Mouse (Mus musculus) embryonic facial prominence, embryonic 10.5 days (tissue): ENCODE measurements around the gene D6Wsu163e. TPM values are rescaled to one million over a fixed set of nuclear protein-coding genes. Genes with fewer than 3 reads are reported as not detected.

Experiments
- DNase-seq: peaks from one replicate; pipeline ENCODE4 v3.0.0-alpha.2; 2017; ENCODE audit warnings: low spot score
- H3K27ac ChIP-seq: fragments of 300-500 bp; sonication (generic); replicated peaks from 2 replicates; pipeline ENCODE4 v1.5.1; 2016; ENCODE audit warnings: mild to moderate bottlenecking
- H3K27me3 ChIP-seq: fragments of 300-500 bp; sonication (generic); replicated peaks from 2 replicates; pipeline ENCODE4 v1.6.1; 2016; ENCODE audit warnings: low read depth, mild to moderate bottlenecking; ENCODE audit not compliant: poor library complexity, severe bottlenecking
- H3K36me3 ChIP-seq: fragments of 300-500 bp; sonication (generic); replicated peaks from 2 replicates; pipeline ENCODE4 v1.6.1; 2016; ENCODE audit warnings: mild to moderate bottlenecking, moderate library complexity
- H3K4me1 ChIP-seq: fragments of 300-500 bp; sonication (generic); 2 replicates; pipeline ENCODE4 v1.6.1; 2016
- H3K4me3 ChIP-seq: fragments of 300-500 bp; sonication (generic); 2 replicates; pipeline ENCODE4 v1.5.1; 2016; ENCODE audit warnings: mild to moderate bottlenecking, moderate library complexity
- H3K9me3 ChIP-seq: fragments of 300-500 bp; sonication (generic); 2 replicates; pipeline ENCODE4 v1.6.1; 2016; ENCODE audit warnings: mild to moderate bottlenecking
- WGBS: fragments of 180-500 bp; shearing (Covaris S2); methylation state at CpG from one replicate; pipeline ENCODE4 v1.1.7; 2016; 5-methylcytosine and 5-hydroxymethylcytosine counted together
- polyA plus RNA-seq: library from polyadenylated mRNA; unstranded; fragments of >200 nt; fragmentation: Nextera tagmentation; extraction: Ambion mirVana; gene quantifications from 2 replicates; pipeline ENCODE4 v1.2.1, GENCODE M21; 2016

D6Wsu163e gene
- polyA plus RNA-seq, 1 experiment from 2014 or later = 13.1 TPM

DNA sequence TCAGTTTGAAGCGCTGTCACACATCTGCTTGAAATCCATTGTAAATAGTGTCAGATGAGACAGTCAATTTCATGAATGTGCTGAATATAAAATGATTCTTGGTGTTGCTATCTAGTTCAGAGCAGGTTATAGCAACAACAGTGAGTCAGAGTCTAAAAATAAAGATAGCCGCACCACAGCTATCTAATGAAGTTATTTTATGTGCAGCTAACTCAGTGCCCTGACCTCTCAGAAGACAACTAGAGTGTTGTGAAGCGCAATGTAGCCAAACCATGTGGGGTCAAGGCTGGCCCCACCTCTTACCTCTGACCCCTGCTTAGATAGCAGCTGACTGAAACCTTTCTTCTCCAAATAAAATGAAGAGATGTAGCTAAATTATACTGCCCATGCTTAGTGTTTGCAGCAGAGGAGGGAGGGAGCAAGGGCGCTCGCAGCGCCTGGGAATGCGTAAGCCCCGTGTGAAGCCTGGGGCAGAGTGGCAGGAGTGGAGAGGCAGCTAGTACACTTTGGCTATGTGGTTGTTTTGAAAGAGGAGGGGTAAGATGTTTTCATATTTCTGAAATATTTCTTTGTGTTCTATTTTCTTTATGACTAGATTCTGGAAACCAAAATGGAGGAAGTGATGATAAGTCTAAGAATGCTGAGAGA, 21.7 kb downstream of the D6Wsu163e start:
- no peak for DNase-seq
- WGBS = 84% methylated on average over 8 of the region's 8 CpGs
- Histone ChIP-seq H3K4me1 (peaks cover 3% of the 10 kb centered on the region; the same call in 1 of the 2 replicates), H3K36me3 (peaks cover 20% of the 10 kb centered on the region), H3K4me3 (no peak overlapping the region), H3K9me3 (no peaks in the 10 kb centered on the region), H3K27me3 (no peaks in the 10 kb centered on the region), H3K27ac (no peak overlapping the region)

DNA sequence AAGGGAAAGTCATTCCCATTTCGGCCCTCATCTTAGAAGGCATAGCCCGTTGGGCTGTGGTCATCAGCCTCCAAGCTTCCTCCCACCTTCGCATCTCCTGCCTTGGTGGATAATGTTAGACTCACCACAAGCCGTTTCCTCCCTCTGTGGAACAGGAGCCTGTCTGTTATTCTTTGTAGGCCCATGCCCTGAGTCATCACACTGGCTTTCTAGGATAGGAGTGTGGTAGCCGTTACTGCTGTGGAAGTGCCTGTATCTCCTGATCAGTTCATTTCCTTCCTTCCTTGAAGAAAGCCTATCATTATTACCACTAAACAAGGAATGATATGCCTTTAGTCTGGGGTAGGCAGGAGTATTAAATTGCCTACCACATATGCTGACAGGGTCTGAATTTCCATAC, 22.9 kb downstream of the D6Wsu163e start:
- no peak for DNase-seq
- Histone ChIP-seq H3K4me1 (peaks cover 3% of the 10 kb centered on the region; the same call in 1 of the 2 replicates), H3K27ac (no peak overlapping the region), H3K36me3 (peaks cover 13% of the 10 kb centered on the region), H3K27me3 (no peaks in the 10 kb centered on the region), H3K4me3 (no peak overlapping the region), H3K9me3 (no peaks in the 10 kb centered on the region)
- 83% methylated on average over 5 of the region's 5 CpGs for WGBS

DNA sequence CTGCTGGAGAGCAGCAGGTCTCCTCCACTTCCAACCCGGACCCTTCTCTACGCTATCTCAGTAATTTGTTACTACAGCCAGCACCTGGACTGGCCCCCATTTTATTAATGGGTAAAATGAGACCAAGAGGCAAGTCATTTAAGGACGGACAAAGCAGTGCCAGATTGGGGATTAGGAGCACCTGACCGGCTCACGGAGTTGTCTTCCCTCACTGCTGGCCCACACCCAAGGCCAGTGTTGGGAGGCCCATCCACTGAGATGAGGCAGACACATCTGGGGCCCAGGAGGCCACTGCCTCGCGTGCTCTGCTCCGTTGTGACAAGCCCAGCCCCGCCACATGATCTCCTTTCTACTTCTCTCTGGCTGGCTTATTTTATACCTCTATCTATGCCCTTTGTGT, 23.7 kb downstream of the D6Wsu163e start:
- 87% methylated on average over 9 of the region's 9 CpGs for WGBS
- no peak overlapping the region for H3K4me3 ChIP-seq
- peaks cover 13% of the 10 kb centered on the region for H3K36me3 ChIP-seq
- H3K4me1 ChIP-seq = peaks cover 5% of the 10 kb centered on the region; the same call in 1 of the 2 replicates
- DNase-seq = no peak
- no peak overlapping the region for H3K27ac ChIP-seq
- no peaks in the 10 kb centered on the region for H3K9me3 ChIP-seq
- no peaks in the 10 kb centered on the region for H3K27me3 ChIP-seq

DNA sequence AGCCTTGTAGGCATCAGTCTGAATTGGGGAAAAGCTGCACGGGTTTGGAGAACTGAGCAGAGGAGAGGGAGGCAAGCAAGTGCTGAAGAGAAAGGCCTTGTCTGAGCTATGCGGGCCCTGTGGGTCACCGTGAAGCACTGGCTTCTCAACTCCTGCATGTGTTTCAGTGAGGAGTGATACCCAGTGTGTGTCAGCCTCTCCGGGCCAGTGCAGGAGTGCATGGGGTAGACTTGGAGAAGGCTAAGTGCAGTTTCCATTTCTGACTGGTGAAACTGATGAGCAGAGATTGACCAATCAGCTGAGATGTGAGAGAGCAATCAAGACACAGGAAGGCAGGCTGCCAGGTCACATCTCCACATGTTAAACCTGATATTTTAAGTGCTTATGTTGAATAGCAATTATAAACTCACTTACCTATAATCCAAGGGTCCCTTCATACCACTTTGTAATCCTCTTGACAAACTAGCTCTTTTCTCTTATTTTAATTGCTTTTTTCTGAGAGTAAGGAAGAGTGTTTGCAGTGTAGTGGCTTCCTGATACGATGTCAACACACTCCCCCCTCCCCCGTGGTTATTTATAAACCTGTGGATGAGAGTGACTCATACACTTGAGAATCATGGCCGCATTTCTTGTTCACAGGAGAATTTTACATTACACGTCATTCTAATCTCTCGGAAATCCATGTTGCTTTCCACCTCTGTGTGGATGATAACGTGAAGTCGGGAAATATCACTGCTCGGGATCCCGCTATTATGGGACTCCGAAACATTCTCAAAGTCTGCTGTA, 26.7 kb downstream of the D6Wsu163e start:
- Histone ChIP-seq H3K36me3 (peaks cover 13% of the 10 kb centered on the region), H3K9me3 (no peaks in the 10 kb centered on the region), H3K27me3 (no peaks in the 10 kb centered on the region), H3K4me3 (no peak overlapping the region), H3K27ac (no peak overlapping the region), H3K4me1 (peaks cover 23% of the 10 kb centered on the region)
- no peak for DNase-seq
- WGBS = 90% methylated on average over 14 of the region's 14 CpGs

DNA sequence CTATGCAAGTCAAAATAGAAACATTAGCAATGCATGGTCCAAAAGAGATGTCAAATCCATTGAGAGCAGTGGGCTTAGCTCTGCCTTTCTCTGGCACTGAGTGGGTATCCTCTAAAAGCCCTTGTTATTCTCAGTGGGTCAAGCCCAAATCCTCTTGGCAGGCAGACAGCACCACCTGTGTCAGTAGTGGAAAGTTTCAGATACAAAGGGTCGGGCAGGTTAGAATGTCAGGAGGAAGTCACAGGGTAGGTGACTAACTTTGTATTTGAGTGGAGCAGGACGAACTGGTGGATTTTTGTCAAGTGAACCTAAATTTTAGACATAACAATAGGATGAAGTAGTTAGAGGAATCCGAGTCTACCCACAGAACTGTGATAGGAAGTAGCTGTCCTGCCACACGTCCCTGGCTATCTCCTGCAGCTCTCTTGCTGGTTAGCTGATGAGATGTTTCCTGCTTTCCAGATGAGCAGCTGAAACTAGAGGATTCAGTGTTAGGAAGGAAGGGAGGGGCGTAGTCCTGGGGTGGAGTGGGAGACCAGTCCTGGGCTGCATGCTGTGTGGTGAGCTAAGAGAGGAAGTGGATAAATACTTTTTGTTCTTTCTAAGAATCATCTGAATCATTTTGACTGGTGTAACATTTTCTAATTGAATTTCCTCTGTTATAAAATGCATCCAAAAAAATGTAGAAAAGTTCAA, 41.9 kb downstream of the D6Wsu163e start:
- Histone ChIP-seq H3K36me3 (no peaks in the 10 kb centered on the region; the same call in 1 of the 2 replicates), H3K27ac (no peak overlapping the region), H3K9me3 (no peaks in the 10 kb centered on the region), H3K4me3 (no peak overlapping the region), H3K27me3 (no peaks in the 10 kb centered on the region), H3K4me1 (no peaks in the 10 kb centered on the region)
- DNase-seq = no peak
- WGBS = 59% methylated on average over 5 of the region's 5 CpGs

DNA sequence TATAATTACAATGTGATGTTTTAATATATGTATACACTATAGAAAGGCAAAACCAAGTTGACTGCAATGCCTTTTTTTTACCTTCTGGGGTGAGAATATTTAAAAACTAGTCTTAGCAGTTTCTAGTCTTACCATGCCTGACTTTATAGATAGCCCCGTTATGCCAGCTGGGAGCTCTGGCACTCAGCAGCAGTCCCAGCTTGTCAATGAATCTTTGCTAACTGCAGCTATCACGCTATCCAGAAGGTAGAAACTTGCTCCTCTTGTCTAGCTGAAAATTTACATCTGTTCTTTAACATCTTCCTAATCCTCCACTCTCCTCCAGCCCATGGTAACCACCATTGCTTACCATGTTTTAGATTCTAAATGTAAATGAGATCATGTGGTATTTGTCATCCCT, 53.9 kb downstream of the D6Wsu163e start:
- no peaks in the 10 kb centered on the region for H3K27me3 ChIP-seq
- 72% methylated on average over 2 of the region's 2 CpGs for WGBS

DNA sequence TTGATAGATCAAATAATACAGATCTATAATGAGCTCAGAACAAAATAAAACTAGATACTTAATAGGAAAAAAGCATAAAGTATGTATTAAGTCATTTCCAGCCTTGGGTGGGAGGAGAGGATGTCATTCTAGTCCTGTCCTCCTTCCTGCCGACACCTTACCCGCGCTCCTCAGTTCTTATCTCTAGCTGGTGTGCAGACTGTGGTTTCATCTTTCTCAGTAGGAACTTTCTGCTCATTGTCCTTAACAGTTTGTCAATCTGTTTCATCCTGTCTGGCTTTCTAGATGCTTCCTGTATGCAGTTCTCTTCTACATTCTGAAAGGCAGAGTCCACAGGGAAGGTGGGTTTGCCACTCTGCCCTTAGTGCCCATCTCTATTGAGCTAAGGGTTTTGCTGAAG, 55.7 kb downstream of the D6Wsu163e start:
- H3K27ac ChIP-seq = no peak overlapping the region
- no peaks in the 10 kb centered on the region for H3K4me1 ChIP-seq
- H3K27me3 ChIP-seq = no peaks in the 10 kb centered on the region
- no peak overlapping the region for H3K4me3 ChIP-seq
- no peaks in the 10 kb centered on the region for H3K36me3 ChIP-seq
- DNase-seq = no peak
- H3K9me3 ChIP-seq = no peaks in the 10 kb centered on the region
- WGBS = 90% methylated on average over 3 of the region's 3 CpGs

More for the DNA sequence above, 53.9 kb downstream of the D6Wsu163e start:
- Histone ChIP-seq H3K36me3 (no peaks in the 10 kb centered on the region), H3K27ac (no peak overlapping the region), H3K4me3 (no peak overlapping the region), H3K4me1 (no peaks in the 10 kb centered on the region), H3K9me3 (no peaks in the 10 kb centered on the region)
- DNase-seq = no peak

DNA sequence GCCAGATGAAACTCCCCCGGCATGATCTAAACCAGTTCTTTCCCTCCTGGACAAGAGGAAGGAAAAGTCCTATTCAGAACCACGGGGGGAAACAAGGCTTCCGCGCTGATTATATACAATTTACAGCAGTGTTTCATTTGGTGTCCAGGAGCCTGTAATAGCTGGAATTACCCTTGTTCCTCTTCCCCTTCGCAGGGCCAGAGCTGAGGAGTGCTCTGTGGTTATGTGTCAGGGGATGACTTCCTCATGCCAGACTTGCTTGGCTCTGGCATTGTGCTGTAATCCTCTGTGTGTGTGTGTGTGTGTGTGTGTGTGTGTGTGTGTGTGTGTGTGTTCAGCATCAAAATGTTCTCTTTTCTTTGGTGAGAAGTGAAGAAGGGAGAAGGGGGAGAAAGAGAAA, 56.6 kb downstream of the D6Wsu163e start:
- Histone ChIP-seq H3K27ac (no peak overlapping the region), H3K9me3 (no peaks in the 10 kb centered on the region), H3K4me1 (no peaks in the 10 kb centered on the region), H3K36me3 (no peaks in the 10 kb centered on the region), H3K27me3 (no peaks in the 10 kb centered on the region), H3K4me3 (no peak overlapping the region)
- 86% methylated on average over 5 of the region's 5 CpGs for WGBS
- no peak for DNase-seq

DNA sequence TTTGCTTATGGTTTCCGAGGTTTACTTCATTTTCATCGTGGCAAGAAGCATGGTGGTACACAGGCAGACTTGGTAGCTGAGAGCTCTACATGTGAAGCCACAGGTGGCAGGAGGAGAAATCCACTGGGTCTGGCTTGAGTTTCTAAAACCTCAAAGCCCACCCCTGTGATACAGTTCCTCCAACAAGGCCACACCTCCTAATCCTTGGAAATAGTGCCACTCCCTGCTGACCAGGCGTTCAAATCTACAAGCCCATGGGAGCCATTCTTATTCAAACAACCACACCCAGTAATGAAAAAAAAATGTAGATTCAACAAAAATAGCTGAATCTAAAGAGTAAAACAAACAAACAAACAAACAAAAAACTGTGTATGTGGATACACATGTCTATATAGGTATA, 65.9 kb downstream of the D6Wsu163e start:
- Histone ChIP-seq H3K27ac (no peak overlapping the region), H3K4me1 (no peaks in the 10 kb centered on the region), H3K4me3 (no peak overlapping the region), H3K36me3 (no peaks in the 10 kb centered on the region), H3K27me3 (no peaks in the 10 kb centered on the region), H3K9me3 (no peaks in the 10 kb centered on the region)
- WGBS = 82% methylated on average over 3 of the region's 3 CpGs
- DNase-seq = no peak

DNA sequence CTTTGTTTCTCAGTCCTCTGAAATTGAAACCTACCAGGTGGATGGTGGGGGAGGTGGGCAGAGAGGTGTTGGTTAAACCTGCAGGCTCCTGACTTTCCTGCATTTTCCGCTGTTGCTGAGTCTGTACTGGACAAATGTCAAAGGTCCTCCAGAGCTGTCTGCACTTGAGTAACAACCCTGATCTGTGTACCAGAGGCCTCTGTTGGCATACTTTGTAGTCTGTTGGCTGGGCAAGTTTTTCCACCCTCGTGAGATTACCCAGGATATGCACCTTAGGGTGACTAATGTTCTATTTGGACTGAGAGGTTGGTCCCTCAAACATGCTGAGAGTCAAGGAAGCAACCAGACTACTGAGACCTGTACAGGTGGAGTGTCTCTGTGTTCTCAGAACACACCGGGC, 66.8 kb downstream of the D6Wsu163e start:
- Histone ChIP-seq H3K9me3 (no peaks in the 10 kb centered on the region), H3K4me1 (peaks cover under 1% of the 10 kb centered on the region; the same call in 1 of the 2 replicates), H3K4me3 (no peak overlapping the region), H3K27ac (no peak overlapping the region), H3K27me3 (no peaks in the 10 kb centered on the region), H3K36me3 (no peaks in the 10 kb centered on the region)
- 86% methylated on average over 3 of the region's 3 CpGs for WGBS
- no peak for DNase-seq

DNA sequence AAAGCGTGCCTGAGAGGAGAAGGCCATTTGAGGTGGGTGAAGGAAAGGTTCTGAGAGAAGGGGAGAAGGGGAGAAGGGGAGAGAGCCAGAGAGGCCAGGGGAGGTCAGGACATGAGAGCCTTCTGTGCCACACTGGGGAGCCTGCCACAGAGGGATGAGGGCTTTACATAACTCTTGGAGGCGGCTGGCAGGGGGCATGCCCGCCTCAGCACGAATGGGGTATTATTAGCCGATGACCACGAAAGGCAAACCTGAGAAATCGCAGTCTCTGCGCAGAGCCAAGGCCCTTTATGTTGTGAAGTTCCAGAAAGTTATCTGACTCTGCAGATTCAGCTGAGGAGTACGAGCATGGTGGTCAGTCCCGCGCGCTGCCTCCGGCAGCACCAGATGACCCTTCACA, 70.3 kb downstream of the D6Wsu163e start:
- Histone ChIP-seq H3K9me3 (no peaks in the 10 kb centered on the region), H3K4me3 (no peak overlapping the region), H3K36me3 (no peaks in the 10 kb centered on the region), H3K27me3 (no peaks in the 10 kb centered on the region), H3K4me1 (peaks cover 5% of the 10 kb centered on the region; the same call in 1 of the 2 replicates), H3K27ac (no peak overlapping the region)
- WGBS = 91% methylated on average over 13 of the region's 13 CpGs
- DNase-seq = no peak

DNA sequence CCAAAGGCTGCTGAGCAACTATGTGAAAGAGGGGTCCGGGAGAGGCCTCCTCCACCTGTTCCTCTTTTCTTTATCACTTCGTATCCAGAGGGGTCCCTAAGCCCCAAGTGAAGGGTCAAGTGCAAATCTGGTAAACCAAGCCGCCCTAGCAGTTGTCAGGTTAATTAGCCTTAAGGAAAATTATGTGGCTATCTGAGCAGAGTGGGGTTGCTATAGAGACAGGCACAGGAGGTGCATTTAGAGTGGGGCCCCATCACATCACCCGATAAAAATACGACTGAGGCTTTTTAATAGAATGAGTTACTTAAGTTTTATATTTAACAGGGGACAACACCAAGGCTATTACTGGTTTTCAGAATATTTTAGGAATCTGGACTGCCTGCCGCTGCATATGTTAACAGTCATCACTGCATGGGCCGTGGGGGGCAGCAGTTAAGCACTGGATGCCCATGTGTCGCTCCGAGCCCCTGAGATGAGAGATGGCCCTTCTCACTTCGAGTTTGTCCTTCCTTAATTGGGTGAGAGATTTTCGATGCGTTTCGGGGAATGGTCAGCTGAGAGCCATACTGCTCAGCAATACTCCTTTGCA, 72.3 kb downstream of the D6Wsu163e start:
- no peaks in the 10 kb centered on the region for H3K27me3 ChIP-seq
- 84% methylated on average over 13 of the region's 13 CpGs for WGBS
- H3K36me3 ChIP-seq = no peaks in the 10 kb centered on the region
- H3K27ac ChIP-seq = no peak overlapping the region
- H3K9me3 ChIP-seq = no peaks in the 10 kb centered on the region
- no peak overlapping the region for H3K4me3 ChIP-seq
- H3K4me1 ChIP-seq = peaks cover 5% of the 10 kb centered on the region; the same call in 1 of the 2 replicates
- DNase-seq = no peak
